Mouse (Mus musculus) kidney, postnatal 36 days (tissue): ENCODE data around the gene Mrpl52.

Source experiments
- DNase-seq, 2 experiments: peaks; one replicate each; pipeline ENCODE4 v3.0.0; 2021 to 2022; ENCODE audit warnings: mixed read lengths in 2 of 2

Gene Mrpl52

GRCm38 (mm10) chr14:54426689-54427398 is at the start of gene Mrpl52:
Gene Mrpl52, plus strand, starts transcription at chr14:54426909.
- peak; percentile 95 to 97 for DNase-seq

GRCm38 (mm10) chr14:54377166-54377565 is 49.5 kb upstream of the Mrpl52 start:
- no peak for DNase-seq

GRCm38 (mm10) chr14:54379571-54379970 is 47.1 kb upstream of the Mrpl52 start:
- no peak for DNase-seq

GRCm38 (mm10) chr14:54380616-54381015 is 46.1 kb upstream of the Mrpl52 start:
- no peak for DNase-seq

DNA sequence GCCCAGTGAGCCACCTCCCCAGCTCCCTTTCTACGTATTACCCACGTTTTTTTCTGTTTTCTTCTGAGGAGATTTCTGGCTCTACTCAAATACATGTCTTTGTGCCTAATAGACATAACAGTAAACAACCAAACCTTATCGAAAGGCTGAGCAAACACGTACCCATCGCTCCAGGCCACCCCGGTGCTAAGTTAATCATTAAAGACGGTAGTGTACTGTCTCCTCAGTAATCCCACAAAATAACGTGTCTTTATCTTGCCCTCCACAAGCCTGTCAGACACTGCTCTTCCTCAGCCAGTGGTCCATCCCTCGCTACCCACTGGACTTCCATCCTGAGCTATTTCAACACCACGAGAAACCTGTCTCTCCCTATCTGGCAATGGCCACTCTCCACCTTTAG is 44.9 kb upstream of the Mrpl52 start:
- DNase-seq, result peak; percentile 51 to 72

DNA sequence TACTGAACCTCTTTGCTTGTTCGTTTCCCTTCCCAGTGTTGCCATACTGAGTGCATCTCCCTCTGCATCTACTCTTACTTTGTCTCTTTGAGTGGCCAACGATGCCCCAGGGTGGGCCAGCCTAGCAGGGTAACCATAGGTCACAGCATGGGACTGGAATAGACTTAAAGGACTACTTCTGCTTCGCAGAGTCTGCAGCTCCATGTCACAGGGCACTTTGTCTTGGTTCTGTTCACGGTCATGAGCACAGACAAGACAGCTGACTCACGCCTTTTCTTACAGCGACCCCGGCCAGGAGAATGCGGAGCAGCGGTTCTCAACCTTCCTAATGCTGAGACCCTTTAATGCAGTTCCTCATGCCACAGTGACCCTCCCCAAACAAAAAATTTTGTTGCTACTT is 44.1 kb upstream of the Mrpl52 start:
- DNase-seq, result no peak

- peak; percentile 61 to 69 for DNase-seq
Observed at GRCm38 (mm10) chr14:54383355-54383771, 43.3 kb upstream of the Mrpl52 start.

DNA sequence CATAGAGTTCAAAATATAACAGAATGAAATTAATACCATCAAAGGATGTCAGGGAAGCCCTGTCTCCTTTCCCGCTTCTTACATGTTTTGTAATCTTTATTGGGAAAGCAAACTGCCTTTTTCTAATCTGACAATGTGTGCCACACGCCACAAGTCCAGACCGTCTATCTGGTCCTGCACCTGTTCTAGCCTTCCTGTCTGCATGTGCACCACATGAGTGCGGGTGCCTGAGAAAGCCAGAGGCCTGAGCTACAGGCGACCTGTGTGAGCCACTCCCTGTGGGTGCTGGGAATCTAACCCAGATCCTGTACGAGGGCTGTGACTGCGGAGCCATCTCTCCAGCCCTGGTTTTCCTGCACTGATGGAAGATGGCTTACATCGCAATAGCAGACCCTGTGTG is 42.3 kb upstream of the Mrpl52 start:
- no peak for DNase-seq

DNA sequence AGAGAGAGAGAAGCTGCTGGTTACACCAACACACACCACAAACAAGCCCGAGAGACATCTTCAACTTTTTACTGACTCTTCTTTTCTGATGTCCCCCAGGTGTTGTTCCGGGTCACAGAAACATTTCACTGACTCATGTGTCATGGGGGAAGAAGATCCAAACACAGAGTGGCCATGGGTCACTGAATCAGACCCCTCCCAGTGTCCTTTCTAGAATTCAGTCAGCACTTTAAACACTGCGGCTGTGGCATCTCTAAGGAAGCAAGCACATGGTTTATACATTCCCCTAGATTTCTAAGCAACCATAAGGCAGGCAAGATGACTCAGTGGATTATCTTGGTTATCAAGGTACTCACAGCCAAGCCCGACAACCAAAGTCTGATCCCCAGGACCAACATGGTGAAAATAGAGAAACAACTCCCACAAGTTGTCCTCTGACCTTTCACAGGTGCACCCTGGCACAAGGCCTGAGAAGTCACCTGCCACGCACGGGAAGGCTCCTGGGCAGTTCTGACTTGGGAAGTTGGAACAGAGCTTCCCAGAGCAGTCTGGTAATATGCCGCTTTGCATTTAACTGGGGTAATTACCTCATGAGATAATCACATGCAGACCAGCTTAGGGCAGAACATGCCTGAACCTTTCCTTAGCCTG is 40.6 kb upstream of the Mrpl52 start:
- DNase-seq, result peak; percentile 74 to 81

DNA sequence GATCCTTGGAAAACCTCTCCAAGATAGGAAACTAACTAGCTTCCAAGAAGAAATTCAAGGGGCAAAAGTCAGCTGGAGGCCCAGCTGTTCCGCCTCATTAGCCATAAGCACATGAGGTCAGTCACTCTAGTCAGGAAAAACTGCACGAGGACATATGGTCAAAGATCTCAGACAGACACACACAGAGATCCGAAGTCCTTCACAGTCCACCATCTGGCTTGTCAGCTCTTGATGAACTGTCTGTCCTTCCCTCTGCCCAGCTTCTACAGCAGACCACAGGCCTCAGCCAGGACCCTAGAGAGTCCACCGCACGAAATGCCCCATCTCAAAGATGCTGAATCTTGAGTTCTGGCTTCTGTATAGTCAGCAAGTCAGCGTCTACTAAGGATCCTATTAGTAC is 39.2 kb upstream of the Mrpl52 start:
- peak; percentile 79 to 90 for DNase-seq

DNA sequence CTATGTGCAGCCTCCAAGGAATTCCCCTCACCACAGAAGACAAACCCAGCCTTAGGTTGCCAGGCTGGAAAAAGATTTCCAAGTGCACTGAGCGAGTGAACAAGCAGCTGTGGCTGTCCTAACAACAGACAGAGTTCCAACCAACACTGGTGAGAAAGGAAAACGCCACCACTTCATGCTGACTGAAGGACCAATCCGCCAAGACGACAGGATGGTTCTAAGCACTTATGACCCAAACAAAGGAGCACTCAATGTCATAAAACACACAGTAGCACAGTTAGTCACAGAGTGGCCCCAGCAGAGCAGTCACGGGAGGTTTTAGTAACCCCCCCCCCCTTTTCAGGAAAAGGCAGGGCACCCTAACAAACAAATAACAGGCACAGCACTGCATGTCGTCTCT is 35.9 kb upstream of the Mrpl52 start:
- DNase-seq, result no peak

DNA sequence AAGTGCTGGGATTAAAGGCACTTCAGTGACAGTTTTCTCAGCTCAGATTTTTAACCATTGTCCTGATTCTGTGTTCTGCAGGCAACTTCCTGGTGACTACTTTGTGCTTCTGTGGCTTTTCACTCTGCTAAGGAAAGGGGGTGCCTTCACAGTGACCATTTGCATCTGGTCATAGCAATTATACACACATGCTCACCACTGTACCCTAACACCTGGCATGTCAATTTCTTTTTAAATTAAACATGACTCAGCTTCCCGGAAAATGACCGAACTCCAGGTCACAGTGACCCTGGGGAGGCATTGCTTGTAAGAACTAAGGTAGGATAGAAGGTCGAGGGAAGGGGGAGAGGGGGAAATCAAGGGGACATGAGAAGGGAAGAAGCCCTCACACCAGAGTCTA is 32.9 kb upstream of the Mrpl52 start:
- no peak for DNase-seq

- no peak for DNase-seq
Observed at GRCm38 (mm10) chr14:54394309-54394708, 32.4 kb upstream of the Mrpl52 start.

GRCm38 (mm10) chr14:54396685-54397084 is 30.0 kb upstream of the Mrpl52 start:
- peak in 1 of 2 experiments; percentile 54 for DNase-seq

DNA sequence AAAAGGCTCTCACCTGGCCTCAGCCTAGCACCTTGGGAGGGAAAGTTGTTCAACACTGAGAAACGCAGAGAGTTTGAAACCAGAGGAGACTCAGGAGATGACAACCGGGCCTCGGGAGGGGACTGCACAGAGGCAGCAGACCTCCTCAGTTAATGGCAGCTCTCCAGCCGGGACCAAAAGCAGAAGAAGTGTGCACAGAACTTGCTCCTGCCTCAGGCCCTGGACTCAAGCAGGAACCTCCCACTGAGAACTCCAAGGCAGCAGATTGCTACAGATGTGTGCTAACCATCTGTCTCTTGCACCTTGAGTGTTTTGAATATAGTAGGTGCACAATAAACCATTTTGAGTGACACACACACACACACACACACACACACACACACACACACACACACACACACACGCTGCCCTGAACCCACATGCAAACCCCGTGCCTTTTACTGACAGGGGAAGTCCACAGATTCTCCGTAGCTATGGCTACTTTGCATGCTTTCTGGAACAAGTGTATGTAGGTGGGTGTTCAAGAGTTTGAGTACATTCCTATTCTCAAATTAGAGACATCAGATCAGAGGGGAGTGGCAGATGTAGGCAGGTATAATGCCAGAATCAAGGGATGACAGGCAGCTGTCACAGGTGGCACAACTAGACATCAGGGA is 28.7 kb upstream of the Mrpl52 start:
- DNase-seq, result no peak

DNA sequence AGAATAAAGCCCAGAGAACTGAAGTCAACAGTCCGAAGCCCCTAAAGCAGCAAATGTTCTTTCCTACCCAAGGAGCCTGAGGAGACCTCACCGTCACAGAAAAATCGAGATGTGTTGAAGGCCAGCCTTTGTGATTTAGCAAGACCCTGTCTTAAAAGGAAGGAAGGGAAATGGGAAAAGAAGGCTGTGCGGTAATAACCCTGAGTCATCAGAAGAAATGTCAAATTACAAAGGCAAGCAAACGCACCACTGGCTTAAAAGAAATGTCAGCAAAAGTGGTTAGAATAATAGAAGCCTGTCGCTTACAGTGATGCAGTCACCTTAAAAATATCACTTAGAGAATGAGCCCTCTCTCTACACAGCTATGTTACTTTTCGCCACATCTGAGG is 28.2 kb upstream of the Mrpl52 start:
- DNase-seq, result no peak

- DNase-seq, result peak; percentile 76 to 78
Observed at GRCm38 (mm10) chr14:54398921-54399382, 27.8 kb upstream of the Mrpl52 start.

DNA sequence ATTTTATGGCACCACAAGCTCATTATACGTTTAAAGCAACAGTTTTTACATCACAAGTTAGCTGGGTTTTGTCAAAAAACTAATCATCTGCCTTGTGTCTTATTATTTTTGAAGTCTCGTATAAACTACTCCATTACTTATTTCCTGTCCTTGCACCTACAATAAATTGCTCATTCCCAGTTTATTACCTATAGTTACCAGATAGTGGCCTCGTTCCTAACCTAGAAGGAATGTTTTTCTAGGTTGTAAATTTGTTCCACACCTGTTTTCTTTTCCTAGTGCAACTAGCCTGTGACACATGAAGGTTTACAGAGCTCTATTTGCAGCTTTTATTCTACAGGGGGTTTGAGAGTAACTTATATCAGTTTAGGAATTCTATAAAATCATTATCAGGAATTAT is 25.0 kb upstream of the Mrpl52 start:
- DNase-seq, result no peak

DNA sequence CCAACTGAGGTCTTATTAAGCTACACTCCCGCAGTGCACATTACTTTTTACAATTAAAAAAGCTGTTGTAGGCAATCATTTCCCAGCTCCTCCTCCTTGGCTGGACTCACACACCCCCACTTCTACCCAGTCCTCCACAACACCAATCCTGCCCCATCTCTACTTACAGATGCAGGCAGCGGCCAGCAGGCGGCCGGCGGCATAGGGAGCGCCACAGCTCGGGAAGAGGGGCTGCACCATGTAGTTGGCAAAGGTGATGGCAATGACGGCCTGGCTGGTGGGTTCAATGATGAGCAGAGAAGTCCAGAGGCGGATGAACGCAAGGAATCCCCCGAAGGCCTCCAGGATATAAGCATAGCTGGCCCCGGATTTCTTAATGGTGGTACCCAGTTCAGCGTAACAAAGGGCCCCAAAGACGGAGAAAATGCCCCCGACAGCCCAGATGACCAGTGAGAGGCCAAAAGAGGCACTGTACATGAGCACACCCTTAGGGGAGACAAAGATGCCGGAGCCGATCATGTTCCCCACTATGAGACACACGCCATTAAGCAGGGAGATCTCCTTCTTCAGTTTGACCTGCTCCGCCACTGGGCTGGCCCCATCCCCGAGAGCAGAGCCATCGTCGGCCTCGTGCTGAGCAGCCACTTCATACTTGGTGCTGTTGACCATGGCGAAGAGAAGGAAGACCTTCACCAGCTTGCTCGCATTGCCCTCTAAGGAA is 18.2 kb upstream of the Mrpl52 start:
- DNase-seq, result peak in 1 of 2 experiments; percentile 68

DNA sequence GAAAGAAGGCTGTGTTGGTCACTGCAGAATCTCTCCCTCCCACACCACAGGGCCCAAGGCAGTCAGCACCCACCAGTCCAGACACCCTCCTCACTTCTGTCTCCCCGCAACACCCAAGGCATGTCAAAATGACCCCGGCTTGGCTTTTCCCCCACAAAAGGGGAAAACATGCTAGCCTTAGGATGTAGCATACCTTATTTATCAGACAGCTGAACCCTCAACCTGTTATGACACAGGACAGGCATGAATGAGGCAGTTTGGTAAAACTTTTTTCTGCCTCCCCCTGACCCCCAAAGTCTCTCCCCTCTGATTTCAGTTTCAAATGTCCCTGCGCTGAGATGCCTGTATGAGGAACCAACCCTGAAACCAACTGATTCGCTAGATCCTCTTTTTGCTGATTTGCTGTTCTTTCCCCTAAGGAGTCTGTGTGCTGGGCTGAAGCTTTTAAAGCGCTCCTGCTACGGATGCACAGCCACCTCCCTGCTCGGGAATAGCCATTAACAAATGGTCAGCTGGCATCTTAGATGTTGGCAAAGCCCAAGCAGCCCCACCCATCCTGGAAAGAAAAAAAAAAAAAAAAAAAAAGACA is 17.6 kb upstream of the Mrpl52 start:
- DNase-seq, result no peak

DNA sequence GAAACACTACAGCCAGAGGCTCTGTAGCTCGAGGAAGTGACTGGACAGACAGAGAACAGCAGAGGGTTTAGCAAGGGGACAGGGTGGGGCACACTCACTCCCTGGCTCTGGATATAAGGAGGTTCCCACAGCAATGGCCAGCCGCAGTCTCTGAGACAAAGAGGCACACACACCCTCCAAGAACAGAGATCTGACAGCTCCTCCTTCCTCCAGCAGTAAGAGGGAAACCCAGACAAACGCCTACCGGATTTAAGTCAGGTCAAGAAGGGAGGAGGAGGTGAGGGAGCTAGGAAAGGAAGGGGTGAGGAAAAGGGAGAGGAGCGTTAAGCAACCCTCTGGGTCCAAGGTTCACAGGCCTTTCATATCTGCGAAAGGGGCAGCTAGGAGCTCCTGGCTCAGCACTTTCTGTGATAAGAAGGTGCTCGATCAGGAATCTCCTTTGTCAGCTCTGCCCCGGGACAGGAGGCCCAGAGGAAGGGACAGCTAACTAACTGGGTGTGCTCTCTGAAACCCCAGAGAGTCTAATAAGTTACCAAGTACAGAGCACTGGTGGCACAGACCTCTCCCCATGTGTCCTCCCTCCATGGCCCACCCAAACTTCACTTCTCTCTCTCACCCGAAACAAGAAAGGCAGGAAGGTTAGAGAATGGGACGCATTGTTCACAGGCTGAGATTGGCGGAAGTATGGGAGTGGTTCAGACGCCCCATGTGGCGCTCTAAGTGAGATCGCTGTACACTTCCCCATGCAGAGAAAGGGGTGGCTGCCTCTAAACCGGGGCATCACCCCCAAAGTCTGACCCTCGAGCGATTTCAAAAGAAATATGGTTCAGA is 16.5 kb upstream of the Mrpl52 start:
- peak; percentile 72 to 82 for DNase-seq
